Mouse (Mus musculus) cerebellum, adult (tissue): ENCODE data around the gene Gm4724.
"Not testable (repeated sequence)": the region's sequence is repeated elsewhere in the genome, so short reads cannot be mapped to it uniquely, and the experiment has no call there.

Source experiments
- ATAC-seq: cut with Nextera tagmentation; 2 replicates; pipeline ENCODE4 v1.9.2; 2017; ENCODE audit warnings: mild to moderate bottlenecking, moderate library complexity, mixed read lengths; ENCODE audit not compliant: insufficient number of reproducible peaks, low FRiP score, low TSS enrichment

The Gm4724 gene

GRCm38 (mm10) chr2:175435707-175436106, at the start of gene Gm4724:
TSS of gene Gm4724 (minus strand) at chr2:175435807.
- not testable (repeated sequence) for ATAC-seq

GRCm38 (mm10) chr2:175469685-175470084, 34.1 kb upstream of the Gm4724 start, which contains the start of gene Zfp965:
TSS of gene Zfp965 (plus strand) at chr2:175469985.
- ATAC-seq, result not testable (repeated sequence)
